ENCODE assay signal across 27 mouse cellular contexts in genomic region chr19:10011408-10011807, GRCm38 (mm10). TPM values are rescaled to one million over a fixed set of nuclear protein-coding genes. Genes with fewer than 3 reads are reported as not detected.
"Had no signal": no experiment of that assay in that cellular context is flagged by ENCODE, and none has a peak within 500 bp of the region (broad histone marks: within the 10 kb centered on the region; RNA-seq: fewer than 3 reads in every experiment).

No protein-coding gene starts in this region.

- H3K27ac ChIP-seq: embryonic facial prominence, embryonic 15.5 days; forebrain, embryonic 12.5 days; forebrain, embryonic 13.5 days; forebrain, embryonic 15.5 days; heart, adult 2 months had no signal

- H3K4me1 ChIP-seq: forebrain, embryonic 12.5 days; forebrain, embryonic 13.5 days; forebrain, embryonic 15.5 days had no signal

- H3K4me3 ChIP-seq: embryonic facial prominence, embryonic 12.5 days; embryonic facial prominence, embryonic 13.5 days; embryonic facial prominence, embryonic 15.5 days; erythroblast, embryonic 14.5 days; forebrain, embryonic 10.5 days; forebrain, embryonic 12.5 days; forebrain, embryonic 13.5 days; forebrain, embryonic 15.5 days; gastrocnemius, adult 2 months; heart, adult 2 months had no signal

- DNase-seq: cerebellum, adult 2 months; cerebellum, adult 8-10 months; cerebellum, adult 9-10 months; cerebellum, adult 9-11 months; cerebellum, postnatal 10 days; cerebellum, postnatal 14 days; cerebellum, postnatal 36 days; embryo, embryonic 11 days; forebrain, postnatal 0 days; gastrocnemius, adult 2 months; gastrocnemius, postnatal 10 days; gastrocnemius, postnatal 14 days; gastrocnemius, postnatal 25 days; gastrocnemius, postnatal 36 days; heart, adult 11 months; heart, adult 18-20 months; heart, adult 2 months had no signal

- H3K36me3 ChIP-seq: embryonic facial prominence, embryonic 12.5 days; embryonic facial prominence, embryonic 13.5 days; embryonic facial prominence, embryonic 15.5 days; forebrain, embryonic 10.5 days; forebrain, embryonic 12.5 days; forebrain, embryonic 15.5 days had no signal

- ATAC-seq: forebrain, embryonic 13.5 days; forebrain, embryonic 14.5 days; forebrain, embryonic 15.5 days; forebrain, embryonic 16.5 days; forebrain, postnatal 0 days had no signal

- H3K9ac ChIP-seq: embryonic facial prominence, embryonic 12.5 days; embryonic facial prominence, embryonic 13.5 days; embryonic facial prominence, embryonic 15.5 days; forebrain, embryonic 12.5 days; forebrain, embryonic 13.5 days; forebrain, embryonic 15.5 days; forebrain, postnatal 0 days had no signal

- H3K9me3 ChIP-seq: embryonic facial prominence, embryonic 12.5 days; embryonic facial prominence, embryonic 13.5 days; embryonic facial prominence, embryonic 15.5 days; forebrain, embryonic 10.5 days; forebrain, embryonic 12.5 days; forebrain, embryonic 13.5 days; forebrain, embryonic 15.5 days had no signal

- H3K4me2 ChIP-seq: embryonic facial prominence, embryonic 12.5 days; embryonic facial prominence, embryonic 13.5 days; embryonic facial prominence, embryonic 15.5 days; forebrain, embryonic 12.5 days; forebrain, embryonic 13.5 days; forebrain, embryonic 15.5 days had no signal

- H3K27me3 ChIP-seq: embryonic facial prominence, embryonic 12.5 days; embryonic facial prominence, embryonic 13.5 days; embryonic facial prominence, embryonic 15.5 days; forebrain, embryonic 12.5 days; forebrain, embryonic 13.5 days; forebrain, embryonic 15.5 days had no signal

RNA-seq across cellular contexts. Expression of gene Best1, which starts 10.0 kb away (rescaled TPM):
- polyA plus RNA-seq: erythroblast, embryonic 14.5 days had no signal
